Mouse (Mus musculus) C2C12 (cell line): Measurements from ENCODE around the gene Gde1. TPM values are rescaled to one million over a fixed set of nuclear protein-coding genes. Genes with fewer than 3 reads are reported as not detected.

ENCODE experiments used
- H3K27me3 ChIP-seq: one replicate; pipeline ENCODE4 v1.6.1; 2011; ENCODE audit not compliant: control insufficient read depth, insufficient read depth, insufficient read length
- H3K36me3 ChIP-seq: one replicate; pipeline ENCODE4 v1.6.1; 2011; ENCODE audit not compliant: control insufficient read depth, insufficient read depth
- H3K4me3 ChIP-seq: one replicate; pipeline ENCODE4 v1.5.1; 2011; ENCODE audit warnings: mild to moderate bottlenecking, control low read depth; ENCODE audit not compliant: poor library complexity, insufficient read depth, severe bottlenecking
- H3K79me2 ChIP-seq: one replicate; pipeline ENCODE4 v1.6.1; 2011; ENCODE audit not compliant: control insufficient read depth, insufficient read depth
- H3K79me3 ChIP-seq: one replicate; pipeline ENCODE4 v1.6.1; 2011; ENCODE audit warnings: low read depth, control low read depth
- H3ac ChIP-seq: one replicate; pipeline ENCODE3; 2011; ENCODE audit warnings: low read depth; ENCODE audit not compliant: control insufficient read depth, insufficient read length
- CEBPB ChIP-seq: IDR thresholded peaks from one replicate; pipeline ENCODE4 v1.6.1; 2011; ENCODE audit warnings: low read depth, mild to moderate bottlenecking, control low read depth, moderate library complexity
- CTCF ChIP-seq: IDR thresholded peaks from one replicate; pipeline ENCODE4 v1.5.1; 2011; ENCODE audit not compliant: control insufficient read depth, insufficient read depth, insufficient read length
- FOSL1 ChIP-seq: IDR thresholded peaks from one replicate; pipeline ENCODE4 v1.8.0; 2011; ENCODE audit warnings: mild to moderate bottlenecking, low read length; ENCODE audit not compliant: poor library complexity, insufficient read depth, severe bottlenecking
- MAX ChIP-seq: IDR thresholded peaks from one replicate; pipeline ENCODE4 v1.6.1; 2011; ENCODE audit warnings: mild to moderate bottlenecking, control low read depth
- MYOD1 ChIP-seq: IDR thresholded peaks from one replicate; pipeline ENCODE4 v1.6.1; 2011; ENCODE audit warnings: low read depth; ENCODE audit not compliant: control insufficient read depth, insufficient read length
- MYOG ChIP-seq: IDR thresholded peaks from one replicate; pipeline ENCODE4 v1.6.1; 2011; ENCODE audit not compliant: control insufficient read depth, insufficient read length; ENCODE audit errors: extremely low read depth
- USF1 ChIP-seq: IDR thresholded peaks from one replicate; pipeline ENCODE4 v1.6.1; 2011; ENCODE audit warnings: low read depth, mild to moderate bottlenecking, control low read depth, moderate library complexity
- polyA plus RNA-seq: library from polyadenylated mRNA; unstranded; fragments of >200 nt; fragmentation: generic; extraction: Trizol; gene quantifications from one replicate; pipeline ENCODE4 v1.2.1, GENCODE M21; 2012; ENCODE audit warnings: missing spikeins

Gde1 gene
- polyA plus RNA-seq, 1 experiment = 54.7 TPM

- H3K4me3 ChIP-seq = no peak overlapping the region
- H3K79me2 ChIP-seq = no peaks in the 10 kb centered on the region
- H3K79me3 ChIP-seq = no peaks in the 10 kb centered on the region
- H3K27me3 ChIP-seq = no peaks in the 10 kb centered on the region
- no peak overlapping the region for H3ac ChIP-seq
- peaks cover 32% of the 10 kb centered on the region for H3K36me3 ChIP-seq
- TF ChIP-seq USF1 = no peak
- no peak for TF ChIP-seq FOSL1
- TF ChIP-seq MYOG = no peak
- no peak for TF ChIP-seq CTCF
- TF ChIP-seq CEBPB = no peak
- no peak for TF ChIP-seq MYOD1
- TF ChIP-seq MAX = no peak
Observed at GRCm38 (mm10) chr7:118728846-118729587, 23.4 kb upstream of the Gde1 start.

- H3K36me3 ChIP-seq = peaks cover 30% of the 10 kb centered on the region
- no peaks in the 10 kb centered on the region for H3K79me3 ChIP-seq
- no peak overlapping the region for H3ac ChIP-seq
- H3K79me2 ChIP-seq = no peaks in the 10 kb centered on the region
- TF ChIP-seq FOSL1 (no peak), CTCF (no peak), MAX (no peak), USF1 (no peak), MYOG (no peak), CEBPB (no peak)
- H3K27me3 ChIP-seq = no peaks in the 10 kb centered on the region
- H3K4me3 ChIP-seq = no peak overlapping the region
Observed at GRCm38 (mm10) chr7:118725459-118725858, 19.9 kb upstream of the Gde1 start.

- no peaks in the 10 kb centered on the region for H3K79me2 ChIP-seq
- TF ChIP-seq USF1 (no peak), FOSL1 (no peak), MAX (no peak), MYOG (no peak), CTCF (no peak), MYOD1 (no peak), CEBPB (no peak)
- H3K4me3 ChIP-seq = no peak overlapping the region
- no peaks in the 10 kb centered on the region for H3K27me3 ChIP-seq
- peaks cover 25% of the 10 kb centered on the region for H3K36me3 ChIP-seq
- no peak overlapping the region for H3ac ChIP-seq
- H3K79me3 ChIP-seq = no peaks in the 10 kb centered on the region
Observed at GRCm38 (mm10) chr7:118723927-118724326, 18.3 kb upstream of the Gde1 start.

- no peak overlapping the region for H3ac ChIP-seq
- peaks cover 7% of the 10 kb centered on the region for H3K79me2 ChIP-seq
- TF ChIP-seq FOSL1 (no peak), CTCF (no peak), CEBPB (no peak), MAX (no peak), USF1 (no peak), MYOD1 (no peak), MYOG (no peak)
- no peaks in the 10 kb centered on the region for H3K27me3 ChIP-seq
- peaks cover under 1% of the 10 kb centered on the region for H3K79me3 ChIP-seq
- H3K4me3 ChIP-seq = no peak overlapping the region
- peaks cover 44% of the 10 kb centered on the region for H3K36me3 ChIP-seq
Observed at GRCm38 (mm10) chr7:118718066-118718465, 12.5 kb upstream of the Gde1 start.

DNA sequence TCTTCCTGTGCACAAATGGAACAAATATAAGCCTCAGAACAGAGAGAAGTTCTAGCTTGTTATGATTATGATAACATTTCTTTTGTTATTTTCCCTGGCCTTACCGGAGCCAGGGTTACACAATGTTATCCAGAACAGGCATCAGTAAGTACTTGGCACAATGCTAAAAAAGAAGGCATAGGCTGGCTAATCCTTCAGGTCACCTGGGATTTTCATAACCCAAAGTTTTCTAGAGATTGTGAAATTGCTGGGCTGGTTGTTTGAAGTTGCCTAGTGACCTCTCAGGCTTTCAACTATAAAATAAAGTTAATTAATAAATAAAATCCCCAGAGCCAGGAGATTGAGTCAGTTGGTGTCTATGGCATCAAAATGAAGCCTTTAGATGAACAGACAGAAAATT, 9.3 kb upstream of the Gde1 start:
- H3K79me2 ChIP-seq = peaks cover 10% of the 10 kb centered on the region
- peaks cover 3% of the 10 kb centered on the region for H3K79me3 ChIP-seq
- H3K36me3 ChIP-seq = peaks cover 29% of the 10 kb centered on the region
- H3K4me3 ChIP-seq = no peak overlapping the region
- H3ac ChIP-seq = no peak overlapping the region
- no peak for TF ChIP-seq MYOG
- TF ChIP-seq CTCF = no peak
- TF ChIP-seq USF1 = no peak
- no peak for TF ChIP-seq FOSL1
- TF ChIP-seq MYOD1 = no peak
- TF ChIP-seq CEBPB = no peak
- no peak for TF ChIP-seq MAX
- no peaks in the 10 kb centered on the region for H3K27me3 ChIP-seq
